Mouse (Mus musculus) embryonic fibroblast, embryonic 13.5 days (primary cell): ENCODE measurements at regions not wholly inside any gene's neighbourhood (a gene's known extent, or its start where the extent isn't known, plus 50 kb on each side); places are given as distances from the start of the nearest gene placed in this dataset.
A peak's percentile ranks its signal among the peaks of the same experiment; 100 is the strongest.

Experiments used
- H3K27ac ChIP-seq: 2 replicates; pipeline ENCODE4 v1.5.1; 2012; ENCODE audit warnings: low read length, control low read depth, inconsistent platforms; ENCODE audit not compliant: insufficient read depth
- H3K4me1 ChIP-seq: 2 replicates; pipeline ENCODE4 v1.6.1; 2011; ENCODE audit warnings: low read length; ENCODE audit not compliant: control insufficient read depth, insufficient read depth
- H3K4me3 ChIP-seq: 2 replicates; pipeline ENCODE4 v1.5.1; 2011; ENCODE audit warnings: mild to moderate bottlenecking, control low read depth, low read length; ENCODE audit not compliant: insufficient read depth
- CTCF ChIP-seq: IDR thresholded peaks from 2 replicates; pipeline ENCODE4 v1.5.1; 2011; ENCODE audit warnings: mild to moderate bottlenecking, control low read depth, low read length, moderate library complexity, borderline replicate concordance; ENCODE audit not compliant: insufficient read depth
- POLR2A ChIP-seq: IDR thresholded peaks from 2 replicates; pipeline ENCODE4 v1.6.1; 2011; ENCODE audit warnings: low read depth, mild to moderate bottlenecking, control low read depth, low read length, moderate library complexity

DNA sequence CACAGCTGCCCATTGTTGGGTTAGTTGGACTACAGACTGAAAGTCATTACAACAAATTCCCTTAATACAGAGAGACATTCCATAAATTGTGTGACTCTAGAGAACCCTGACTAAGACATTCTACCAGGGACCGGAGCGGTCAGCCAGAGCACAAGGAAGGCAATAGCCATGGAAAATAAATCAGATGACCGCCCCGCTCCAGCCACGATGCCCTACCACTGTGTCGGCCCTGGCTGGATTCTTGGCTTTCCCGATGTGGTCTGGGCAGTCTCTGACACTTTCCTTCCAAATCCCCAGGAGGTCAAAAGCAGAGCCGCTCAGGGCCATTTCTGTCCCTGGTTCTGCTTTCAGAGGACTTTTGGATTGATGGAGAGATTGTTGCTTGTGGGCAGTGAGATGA lies 57.8 kb downstream of the Lsm3 start:
- no peak overlapping the region for H3K27ac ChIP-seq
- H3K4me1 ChIP-seq: no peaks in the 10 kb centered on the region
- H3K4me3 ChIP-seq: no peak overlapping the region
- no peak for TF ChIP-seq CTCF
- TF ChIP-seq POLR2A: no peak

DNA sequence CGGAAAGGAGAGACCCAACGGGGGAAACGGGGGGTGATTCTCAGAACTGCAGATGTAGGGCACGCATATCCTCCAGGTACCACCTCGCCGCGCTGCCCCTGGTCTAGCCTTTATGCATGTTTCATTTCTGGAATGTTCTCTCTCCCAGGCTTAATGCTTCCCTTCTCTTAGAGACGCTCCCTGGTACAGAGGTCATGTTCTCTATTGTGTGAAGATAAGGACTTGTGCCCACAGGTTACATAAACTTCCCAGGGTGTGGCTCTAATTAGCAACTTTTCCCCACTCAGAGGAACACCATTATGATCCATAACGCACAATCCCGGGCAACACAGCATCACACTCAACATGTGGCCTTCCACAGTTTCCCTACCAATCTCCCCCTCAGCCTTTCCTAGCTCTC lies 58.7 kb downstream of the Lsm3 start:
- Histone ChIP-seq H3K4me3 (no peak overlapping the region), H3K4me1 (no peaks in the 10 kb centered on the region), H3K27ac (no peak overlapping the region)
- no peak for TF ChIP-seq CTCF
- no peak for TF ChIP-seq POLR2A

DNA sequence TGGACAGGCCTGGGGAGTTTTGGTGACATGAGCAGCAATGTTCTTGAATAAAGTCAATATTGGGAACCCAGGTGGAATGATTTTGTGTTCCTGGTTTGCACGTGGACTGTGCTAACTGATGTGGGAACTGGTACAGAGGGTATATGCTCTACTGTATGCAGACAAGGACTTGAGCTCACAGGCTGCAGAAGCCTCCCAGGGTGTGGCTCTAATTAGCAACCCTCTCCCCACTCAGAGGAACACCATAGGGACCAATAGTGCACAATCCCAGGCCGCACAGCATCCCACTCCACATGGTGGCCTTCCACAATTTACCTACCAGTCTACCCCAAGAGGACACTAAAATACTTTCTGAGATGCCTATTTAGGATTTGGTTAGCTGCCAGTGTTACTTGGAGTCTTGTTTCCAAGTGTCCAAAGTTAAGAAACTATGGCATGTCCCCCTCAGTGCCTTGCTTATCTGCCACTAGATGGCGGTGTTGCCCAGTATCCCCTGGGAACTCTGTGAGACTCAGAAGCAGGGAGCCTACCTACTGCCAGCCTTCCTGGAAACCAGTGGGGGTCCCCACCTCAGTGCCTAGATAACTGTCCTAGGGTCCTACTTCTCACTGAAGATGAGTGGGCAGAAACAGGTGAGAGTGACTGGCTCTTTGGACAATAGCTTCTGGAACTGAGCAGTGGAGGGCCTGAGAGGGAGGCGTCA lies 60.1 kb downstream of the Lsm3 start:
- Histone ChIP-seq H3K4me3 (no peak overlapping the region), H3K27ac (no peak overlapping the region)

DNA sequence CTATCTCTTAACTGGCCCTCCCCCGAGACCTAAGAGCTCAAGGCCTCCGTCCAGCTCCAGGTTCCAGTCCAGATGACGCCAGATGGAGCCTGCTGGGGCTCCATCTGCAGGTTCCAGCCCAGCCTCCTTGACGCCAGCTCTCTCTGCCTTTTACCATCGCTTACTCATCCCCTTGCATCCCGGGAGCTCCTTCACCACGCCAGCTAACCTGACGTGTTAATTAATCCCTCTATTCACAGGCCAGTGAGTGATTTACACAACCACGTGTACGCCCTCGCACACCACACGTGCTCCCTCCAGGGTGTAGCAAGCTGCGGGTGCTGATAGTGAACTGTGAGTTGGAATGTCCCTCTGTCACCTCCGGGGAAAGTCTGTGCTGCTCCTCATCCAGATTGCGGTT lies 61.2 kb downstream of the Lsm3 start:
- no peak overlapping the region for H3K4me3 ChIP-seq
- no peaks in the 10 kb centered on the region for H3K4me1 ChIP-seq
- no peak overlapping the region for H3K27ac ChIP-seq
- no peak for TF ChIP-seq POLR2A

More for the DNA sequence above, 60.1 kb downstream of the Lsm3 start:
- TF ChIP-seq CTCF: peak; percentile 80; the same call in 1 of the 2 replicates
- no peak for TF ChIP-seq POLR2A
- H3K4me1 ChIP-seq: no peaks in the 10 kb centered on the region

DNA sequence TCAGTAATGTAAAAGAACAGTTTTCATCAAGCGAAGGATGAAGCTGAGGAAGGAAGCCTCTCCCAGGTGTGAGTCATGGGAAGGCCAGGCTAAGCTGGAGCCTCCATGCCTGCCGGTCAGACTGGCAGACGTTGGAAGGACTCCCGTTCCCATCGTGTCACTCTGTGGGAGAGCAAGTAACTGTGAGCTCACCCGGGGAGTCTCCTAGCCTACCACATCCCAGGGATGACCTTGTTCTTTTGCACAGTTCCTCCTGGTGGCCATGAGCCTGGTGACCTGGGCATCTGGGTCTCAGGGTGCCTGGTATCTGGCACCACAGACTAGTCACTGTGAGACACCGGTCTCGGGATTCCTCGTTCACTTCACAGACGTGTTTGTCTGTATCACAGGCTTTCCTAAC lies 63.9 kb downstream of the Lsm3 start:
- Histone ChIP-seq H3K4me1 (no peaks in the 10 kb centered on the region), H3K27ac (no peak overlapping the region), H3K4me3 (no peak overlapping the region)
- TF ChIP-seq POLR2A: no peak
- TF ChIP-seq CTCF: no peak

DNA sequence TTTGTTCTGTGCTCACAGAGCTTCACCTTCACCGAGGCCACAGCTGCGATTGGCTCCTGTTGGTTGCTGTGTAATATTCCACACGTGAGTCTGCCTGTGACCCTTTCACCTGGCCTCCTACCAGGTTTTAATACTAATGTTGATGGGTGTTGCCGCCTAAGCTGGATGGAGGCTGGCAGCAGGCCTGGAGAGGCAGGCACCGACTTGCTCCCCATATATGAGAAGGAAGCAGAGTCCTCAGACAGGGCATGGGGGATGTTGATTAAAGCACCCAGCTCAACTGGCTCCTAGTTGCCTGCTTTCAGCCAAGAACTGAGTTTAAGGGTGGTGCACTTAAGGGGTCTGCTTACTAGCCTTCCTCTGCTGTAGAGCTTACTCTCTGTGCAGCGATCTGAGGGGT lies 64.9 kb downstream of the Lsm3 start:
- Histone ChIP-seq H3K4me3 (no peak overlapping the region), H3K27ac (no peak overlapping the region), H3K4me1 (no peaks in the 10 kb centered on the region)
- no peak for TF ChIP-seq CTCF
- TF ChIP-seq POLR2A: no peak

DNA sequence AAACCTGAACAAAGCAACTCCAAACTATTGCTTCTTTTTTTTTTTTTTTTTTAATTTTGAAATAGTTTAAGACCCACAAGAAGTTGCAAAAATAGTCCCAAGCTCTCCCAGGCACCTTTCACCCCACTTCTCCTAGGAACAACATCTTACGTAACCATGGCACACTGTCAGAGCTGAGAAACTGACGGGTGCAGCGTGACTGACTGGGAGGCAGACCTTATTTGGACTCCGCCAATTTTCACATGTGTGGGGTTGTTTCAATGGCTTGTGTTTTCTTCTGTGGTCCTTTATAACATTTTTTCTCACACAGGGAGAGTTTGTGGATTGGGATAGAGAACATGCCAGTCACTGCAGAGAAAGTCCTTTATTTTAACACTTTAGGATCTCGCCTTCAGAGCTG lies 66.6 kb downstream of the Lsm3 start:
- no peak overlapping the region for H3K27ac ChIP-seq
- TF ChIP-seq CTCF (no peak), POLR2A (no peak)
- no peak overlapping the region for H3K4me3 ChIP-seq
- H3K4me1 ChIP-seq: no peaks in the 10 kb centered on the region

DNA sequence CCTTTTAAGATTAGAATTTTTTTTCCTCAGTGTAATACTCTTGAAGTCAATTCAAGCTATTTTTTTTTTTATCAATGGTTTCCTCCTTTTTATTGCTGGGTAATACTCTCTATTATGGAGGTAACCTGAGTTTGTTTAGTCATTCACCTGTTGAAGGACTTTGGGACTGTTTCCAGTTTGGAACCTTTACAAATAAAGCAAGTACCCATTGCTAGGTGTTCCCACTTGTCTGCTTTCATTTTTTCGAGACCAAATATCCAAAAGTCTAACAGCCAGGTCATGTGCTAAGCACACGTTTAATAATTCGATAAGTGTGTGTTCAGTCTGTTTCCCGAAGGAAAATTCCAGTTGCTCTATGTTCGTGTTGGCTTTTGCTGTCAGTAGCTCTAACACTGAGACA lies 67.6 kb downstream of the Lsm3 start:
- Histone ChIP-seq H3K27ac (no peak overlapping the region), H3K4me3 (no peak overlapping the region), H3K4me1 (no peaks in the 10 kb centered on the region)
- TF ChIP-seq POLR2A (no peak), CTCF (no peak)

DNA sequence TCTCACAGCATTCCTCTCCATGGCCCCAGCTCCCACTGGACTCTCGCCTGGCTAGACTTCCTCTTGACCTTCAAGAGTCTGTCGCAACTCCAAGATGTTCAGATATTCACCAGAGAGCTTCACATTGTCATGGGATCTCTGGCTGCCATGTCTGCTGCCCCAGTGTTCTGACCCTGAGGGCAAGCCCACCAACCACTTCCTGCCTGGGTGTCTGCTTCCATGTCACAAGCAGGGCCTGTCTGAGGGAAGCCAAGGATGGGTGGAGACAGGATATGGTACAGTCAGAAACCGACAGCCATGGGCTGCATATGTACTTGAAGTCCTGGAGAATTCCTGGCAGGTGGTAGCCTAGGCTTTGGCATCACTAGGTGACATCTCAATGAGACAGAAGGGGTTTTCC lies 69.8 kb downstream of the Lsm3 start:
- TF ChIP-seq CTCF: no peak
- no peak for TF ChIP-seq POLR2A
- no peak overlapping the region for H3K27ac ChIP-seq
- H3K4me1 ChIP-seq: no peaks in the 10 kb centered on the region
- H3K4me3 ChIP-seq: no peak overlapping the region

DNA sequence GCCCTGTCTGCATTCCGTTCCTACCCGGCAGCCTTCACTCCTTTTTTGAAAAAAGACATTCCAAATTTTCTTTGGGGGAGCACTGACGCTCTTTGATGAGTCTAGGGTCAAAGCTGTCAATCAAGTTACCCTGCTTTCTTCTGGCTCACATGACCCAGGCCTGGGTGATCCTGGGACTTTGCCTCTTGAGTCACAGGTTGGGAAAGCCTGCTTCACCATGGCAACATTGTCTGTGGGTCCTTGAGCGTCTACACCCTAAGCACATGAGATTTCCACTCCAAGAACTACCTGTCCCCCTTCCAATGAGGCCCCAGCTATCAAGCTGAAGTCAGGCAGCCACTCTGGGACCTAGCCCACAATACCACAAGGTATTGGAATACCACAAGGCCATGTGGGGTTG lies 73.5 kb downstream of the Lsm3 start:
- Histone ChIP-seq H3K4me3 (no peak overlapping the region), H3K4me1 (no peaks in the 10 kb centered on the region), H3K27ac (no peak overlapping the region)
- no peak for TF ChIP-seq CTCF
- TF ChIP-seq POLR2A: no peak

DNA sequence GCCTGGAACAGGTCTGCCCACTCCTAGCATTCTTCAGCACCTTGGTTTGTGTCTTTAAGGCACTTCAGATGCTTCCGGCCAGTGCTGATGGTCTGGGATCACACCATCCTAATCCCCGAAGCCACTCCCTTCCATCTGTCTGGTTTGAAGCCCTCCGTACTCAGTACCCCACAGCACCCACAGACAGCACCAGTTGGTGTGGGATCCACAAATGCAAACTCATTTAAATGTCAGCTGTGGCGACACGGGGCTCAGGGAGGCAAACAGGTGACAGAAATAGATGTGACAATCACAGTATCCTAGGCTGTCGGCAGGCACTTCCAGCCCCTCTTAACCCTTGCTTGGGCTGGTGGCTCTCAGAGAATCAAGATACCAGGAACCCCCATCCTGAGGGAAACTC lies 74.7 kb downstream of the Lsm3 start:
- H3K4me3 ChIP-seq: no peak overlapping the region
- no peaks in the 10 kb centered on the region for H3K4me1 ChIP-seq
- TF ChIP-seq POLR2A: no peak
- no peak for TF ChIP-seq CTCF
- H3K27ac ChIP-seq: no peak overlapping the region
